Mouse (Mus musculus): Measurements from ENCODE around the gene Mia.

Gene Mia

GRCm38 (mm10) chr7:27159256-27159655, 21.7 kb downstream of the Mia start:
- peak; percentile 92 for DNase-seq

- peak; percentile 91 for DNase-seq
These were observed 22.8 kb downstream of the Mia start for GRCm38 (mm10) chr7:27158171-27158570.

GRCm38 (mm10) chr7:27156005-27156404, 25.0 kb downstream of the Mia start:
- DNase-seq = peak; percentile 91

GRCm38 (mm10) chr7:27153205-27153764, 27.7 kb downstream of the Mia start, which contains the start of gene Cyp2t4:
TSS of gene Cyp2t4 (plus strand) at chr7:27153714.
- DNase-seq = peak; percentile 97

- peak; percentile 68 for DNase-seq
These were observed 44.5 kb downstream of the Mia start for GRCm38 (mm10) chr7:27136410-27136996.

- DNase-seq = no peak
These were observed 47.2 kb downstream of the Mia start for GRCm38 (mm10) chr7:27133757-27134156.

GRCm38 (mm10) chr7:27133156-27133555, 47.8 kb downstream of the Mia start:
- DNase-seq = peak; percentile 87

GRCm38 (mm10) chr7:27132588-27132987, 48.4 kb downstream of the Mia start:
- DNase-seq = peak; percentile 90

GRCm38 (mm10) chr7:27131387-27131786, 49.6 kb downstream of the Mia start:
- peak; percentile 71 for DNase-seq

- peak; percentile 86 for DNase-seq
These were observed 50.2 kb downstream of the Mia start for GRCm38 (mm10) chr7:27130521-27131370.

- DNase-seq = peak; percentile 85
These were observed 51.1 kb downstream of the Mia start for GRCm38 (mm10) chr7:27129811-27130210.
